Mouse (Mus musculus) neural tube, embryonic 15.5 days (tissue): ENCODE results near the gene Diexf. TPM values are rescaled to one million over a fixed set of nuclear protein-coding genes. Genes with fewer than 3 reads are reported as not detected.

ENCODE experiments used
- ATAC-seq: fragments of 200-750 bp; cut with Nextera tagmentation; 2 replicates; pipeline ENCODE4 v1.8.0; 2017; ENCODE audit warnings: mild to moderate bottlenecking, moderate TSS enrichment, moderate library complexity; ENCODE audit not compliant: low FRiP score
- H3K27ac ChIP-seq: fragments of 300-500 bp; sonication (generic); replicated peaks from 2 replicates; pipeline ENCODE4 v1.5.1; 2015; ENCODE audit warnings: mild to moderate bottlenecking, inconsistent platforms
- H3K27me3 ChIP-seq: fragments of 300-500 bp; sonication (generic); replicated peaks from 2 replicates; pipeline ENCODE4 v1.6.1; 2015; ENCODE audit warnings: inconsistent platforms
- H3K36me3 ChIP-seq: fragments of 300-500 bp; sonication (generic); 2 replicates; pipeline ENCODE4 v1.6.1; 2015; ENCODE audit warnings: inconsistent platforms
- H3K4me1 ChIP-seq: fragments of 300-500 bp; sonication (generic); 2 replicates; pipeline ENCODE4 v1.6.1; 2015; ENCODE audit warnings: inconsistent platforms
- H3K4me2 ChIP-seq: fragments of 300-500 bp; sonication (generic); 2 replicates; pipeline ENCODE4 v1.6.1; 2015; ENCODE audit warnings: inconsistent platforms, mild to moderate bottlenecking, moderate library complexity
- H3K4me3 ChIP-seq: fragments of 300-500 bp; sonication (generic); replicated peaks from 2 replicates; pipeline ENCODE4 v1.5.1; 2015; ENCODE audit warnings: mild to moderate bottlenecking, inconsistent platforms
- H3K9ac ChIP-seq: fragments of 300-500 bp; sonication (generic); replicated peaks from 2 replicates; pipeline ENCODE4 v1.6.1; 2015; ENCODE audit warnings: mild to moderate bottlenecking, inconsistent platforms
- H3K9me3 ChIP-seq: fragments of 300-500 bp; sonication (generic); replicated peaks from 2 replicates; pipeline ENCODE4 v1.6.1; 2016; ENCODE audit warnings: inconsistent platforms
- WGBS: fragments of 180-500 bp; shearing (Covaris S2); methylation state at CpG from one replicate; pipeline ENCODE4 v1.1.7; 2015; ENCODE audit warnings: mixed read lengths; 5-methylcytosine and 5-hydroxymethylcytosine counted together
- polyA plus RNA-seq: library from polyadenylated mRNA; unstranded; fragments of >200 nt; fragmentation: Nextera tagmentation; extraction: Ambion mirVana; gene quantifications from 2 replicates; pipeline ENCODE4 v1.2.1, GENCODE M21; 2015

Gene Diexf
- polyA plus RNA-seq, 1 experiment from 2014 or later = 7.8 TPM

DNA sequence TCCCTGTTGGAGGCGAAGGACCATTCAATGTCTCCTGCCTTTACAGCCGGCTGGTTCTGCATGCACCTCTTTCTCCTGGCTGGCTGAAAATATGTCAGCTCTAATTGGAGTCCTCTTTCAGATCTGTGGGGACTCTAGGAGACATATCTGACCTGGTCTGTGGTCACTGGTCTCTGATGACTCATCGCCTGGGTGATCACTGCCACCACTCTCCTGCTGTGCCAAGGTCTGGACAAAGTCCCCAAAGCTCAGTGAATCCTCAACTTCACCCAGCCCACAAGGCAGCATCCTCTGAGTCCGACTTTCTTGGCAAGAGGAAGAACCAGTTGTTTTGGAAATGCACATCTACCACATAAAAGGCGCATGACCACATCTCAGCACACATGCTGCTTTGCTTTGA lies 27.5 kb downstream of the Diexf start:
- Histone ChIP-seq H3K27me3 (no peaks in the 10 kb centered on the region), H3K4me2 (no peak overlapping the region), H3K9me3 (no peaks in the 10 kb centered on the region), H3K4me1 (no peaks in the 10 kb centered on the region), H3K4me3 (no peak overlapping the region), H3K9ac (no peak overlapping the region), H3K27ac (no peak overlapping the region), H3K36me3 (peaks cover 29% of the 10 kb centered on the region)
- 87% methylated on average over 5 of the region's 5 CpGs for WGBS
- no peak for ATAC-seq

DNA sequence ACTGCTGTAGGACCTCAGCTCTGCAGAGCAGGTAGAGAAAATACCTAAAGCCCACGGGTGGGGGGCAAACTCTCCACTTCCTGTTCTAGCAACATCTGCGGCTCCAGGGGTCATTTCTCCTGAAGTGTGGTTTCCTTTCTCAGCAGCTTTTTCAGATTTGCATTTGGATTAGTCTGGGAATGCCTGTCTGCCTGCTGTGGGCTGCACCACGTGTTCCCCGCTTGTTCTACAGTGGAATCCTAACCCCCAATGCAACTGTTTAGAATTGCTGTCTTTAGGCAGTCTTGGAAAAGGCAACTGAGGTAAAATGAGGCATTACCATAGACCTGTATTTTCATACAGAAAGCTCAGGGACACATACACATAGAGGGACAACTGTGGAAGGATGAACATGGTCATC lies 28.0 kb downstream of the Diexf start:
- H3K9me3 ChIP-seq = no peaks in the 10 kb centered on the region
- H3K36me3 ChIP-seq = peaks cover 24% of the 10 kb centered on the region
- no peak for ATAC-seq
- H3K4me2 ChIP-seq = no peak overlapping the region
- no peaks in the 10 kb centered on the region for H3K27me3 ChIP-seq
- H3K27ac ChIP-seq = no peak overlapping the region
- no peak overlapping the region for H3K4me3 ChIP-seq
- no peak overlapping the region for H3K9ac ChIP-seq
- no peaks in the 10 kb centered on the region for H3K4me1 ChIP-seq
- WGBS = 58% methylated on average over 4 of the region's 4 CpGs

DNA sequence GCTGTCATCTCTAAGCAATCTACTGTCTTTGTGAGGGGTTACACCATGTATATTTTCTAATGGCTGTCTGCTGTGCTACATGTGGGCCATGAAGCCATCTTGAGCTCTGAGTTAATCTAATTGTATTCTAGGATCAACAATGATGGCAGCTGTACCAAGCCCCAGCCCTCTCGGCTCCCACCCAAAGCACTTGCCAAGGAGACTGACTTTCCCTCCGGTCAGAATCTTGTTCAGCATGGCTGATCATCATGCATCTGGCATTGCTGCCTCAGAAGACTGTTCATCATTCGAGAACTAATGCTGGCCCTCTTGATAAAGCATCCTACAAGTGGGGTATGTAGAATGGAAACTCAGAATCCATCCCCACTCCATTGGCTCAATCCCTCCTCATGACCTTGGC lies 31.1 kb downstream of the Diexf start:
- Histone ChIP-seq H3K9me3 (no peaks in the 10 kb centered on the region), H3K4me2 (no peak overlapping the region), H3K9ac (no peak overlapping the region), H3K36me3 (no peaks in the 10 kb centered on the region; the same call in 1 of the 2 replicates), H3K27ac (no peak overlapping the region), H3K4me3 (no peak overlapping the region), H3K4me1 (no peaks in the 10 kb centered on the region), H3K27me3 (no peaks in the 10 kb centered on the region)
- no peak for ATAC-seq
- WGBS = 82% methylated on average over 3 of the region's 3 CpGs

DNA sequence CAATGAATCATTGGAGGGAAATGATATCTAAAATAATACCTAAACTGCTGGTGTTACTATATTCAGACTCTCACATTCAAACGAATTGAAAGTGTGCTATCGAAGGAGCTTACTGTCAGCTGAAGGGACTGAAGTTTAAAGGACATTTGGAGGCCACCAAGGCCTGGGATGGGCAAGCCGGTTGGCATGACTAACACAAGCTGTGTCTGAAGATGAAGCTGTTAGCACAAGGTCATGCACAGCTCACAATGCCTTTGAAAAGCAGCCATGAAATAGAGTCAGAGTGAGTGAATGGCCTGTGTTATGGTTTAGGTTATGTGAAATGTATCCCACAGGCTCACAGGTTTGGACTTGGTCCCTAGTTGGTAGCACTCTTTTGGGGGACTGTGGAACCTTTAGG lies 36.5 kb downstream of the Diexf start:
- Histone ChIP-seq H3K4me3 (no peak overlapping the region), H3K4me2 (no peak overlapping the region), H3K9ac (no peak overlapping the region), H3K27me3 (no peaks in the 10 kb centered on the region), H3K36me3 (no peaks in the 10 kb centered on the region), H3K9me3 (no peaks in the 10 kb centered on the region), H3K4me1 (peaks cover 18% of the 10 kb centered on the region), H3K27ac (no peak overlapping the region)
- ATAC-seq = no peak
- 89% methylated on average over 3 of the region's 3 CpGs for WGBS

DNA sequence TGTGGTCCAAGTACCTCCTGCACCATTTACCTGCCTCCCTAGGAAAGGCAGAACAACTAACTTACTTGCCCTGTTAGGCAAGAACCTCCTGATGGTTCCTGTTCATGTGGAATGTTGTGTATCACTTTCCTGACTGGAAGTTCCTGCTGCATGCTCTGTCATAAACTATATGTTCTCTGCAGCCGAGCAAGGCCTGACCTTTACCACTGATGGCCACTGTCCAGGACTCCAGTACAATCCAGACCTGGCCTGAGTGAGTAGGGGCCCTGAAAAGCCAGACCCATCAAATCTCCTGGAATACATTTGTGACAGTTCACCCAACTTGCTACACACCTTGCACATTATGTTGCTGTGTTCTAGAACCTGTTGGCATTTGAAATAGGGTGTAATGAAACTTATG lies 37.3 kb downstream of the Diexf start:
- no peak overlapping the region for H3K9ac ChIP-seq
- no peaks in the 10 kb centered on the region for H3K9me3 ChIP-seq
- H3K4me2 ChIP-seq = no peak overlapping the region
- ATAC-seq = no peak
- no peaks in the 10 kb centered on the region for H3K36me3 ChIP-seq
- 74% methylated on average over 1 of the region's 1 CpGs for WGBS
- no peaks in the 10 kb centered on the region for H3K27me3 ChIP-seq
- no peak overlapping the region for H3K27ac ChIP-seq
- H3K4me1 ChIP-seq = peaks cover 18% of the 10 kb centered on the region
- H3K4me3 ChIP-seq = no peak overlapping the region

DNA sequence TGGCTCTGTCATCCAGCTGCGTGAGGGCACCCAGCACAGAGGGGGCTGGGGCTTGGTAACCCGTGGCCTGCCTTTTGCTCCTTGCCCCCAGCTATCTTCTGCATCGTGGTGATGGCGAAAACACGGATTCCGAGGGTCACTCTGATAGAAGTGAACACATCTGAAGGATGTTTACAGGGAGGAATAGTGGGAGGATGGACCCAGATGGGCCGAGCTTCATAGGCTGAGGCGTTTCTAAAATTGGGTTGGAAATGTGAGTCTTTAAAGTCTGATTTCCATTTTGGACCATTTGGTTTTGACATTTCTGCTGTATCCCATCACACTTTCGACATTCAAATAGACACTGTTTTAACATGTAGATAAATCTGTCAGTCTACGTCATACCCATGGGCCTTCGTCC lies 39.2 kb downstream of the Diexf start:
- Histone ChIP-seq H3K36me3 (no peaks in the 10 kb centered on the region), H3K4me3 (no peak overlapping the region), H3K9me3 (no peaks in the 10 kb centered on the region), H3K9ac (no peak overlapping the region), H3K27ac (peak overlapping the region; percentile 49), H3K27me3 (no peaks in the 10 kb centered on the region), H3K4me1 (peaks cover 26% of the 10 kb centered on the region), H3K4me2 (no peak overlapping the region)
- WGBS = 85% methylated on average over 11 of the region's 11 CpGs
- ATAC-seq = no peak

DNA sequence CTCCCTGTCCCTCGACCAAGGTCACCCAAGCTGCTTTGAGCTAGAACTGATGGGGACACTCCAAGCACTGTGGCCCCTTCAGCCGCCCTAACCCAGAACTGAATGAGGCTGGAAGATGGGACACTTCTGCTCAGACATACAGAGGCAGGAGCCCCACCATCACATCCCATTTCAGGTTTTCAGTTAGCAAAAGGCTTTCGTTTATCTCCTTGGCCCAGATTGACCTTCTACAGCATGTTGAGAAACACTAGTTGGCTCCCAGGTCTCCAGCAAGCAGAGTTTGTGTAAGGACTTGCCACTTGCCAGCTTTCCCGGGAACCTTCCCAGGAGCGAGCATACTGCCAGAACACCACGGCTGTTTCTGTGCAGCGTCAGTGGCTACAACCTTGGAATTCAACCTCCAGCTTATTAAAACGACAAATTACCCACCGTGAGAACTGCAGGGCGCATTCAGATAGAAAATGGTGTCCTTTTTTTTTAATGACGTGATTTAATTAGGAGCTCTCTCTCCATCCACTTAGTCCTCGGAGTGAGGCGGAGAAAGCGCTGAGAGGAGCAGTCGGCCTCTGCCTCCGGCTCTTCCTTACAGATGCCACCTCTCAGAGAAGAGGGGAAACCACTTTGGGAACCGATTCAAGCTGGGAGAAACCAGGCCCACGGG lies 39.7 kb downstream of the Diexf start:
- peak overlapping the region; percentile 49 for H3K27ac ChIP-seq
- 52% methylated on average over 18 of the region's 18 CpGs for WGBS
- H3K4me3 ChIP-seq = no peak overlapping the region
- H3K9me3 ChIP-seq = no peaks in the 10 kb centered on the region
- H3K36me3 ChIP-seq = no peaks in the 10 kb centered on the region
- ATAC-seq = peak; percentile 59; the same call in 1 of the 2 replicates
- no peak overlapping the region for H3K9ac ChIP-seq
- peaks cover 26% of the 10 kb centered on the region for H3K4me1 ChIP-seq
- H3K4me2 ChIP-seq = no peak overlapping the region
- H3K27me3 ChIP-seq = no peaks in the 10 kb centered on the region

DNA sequence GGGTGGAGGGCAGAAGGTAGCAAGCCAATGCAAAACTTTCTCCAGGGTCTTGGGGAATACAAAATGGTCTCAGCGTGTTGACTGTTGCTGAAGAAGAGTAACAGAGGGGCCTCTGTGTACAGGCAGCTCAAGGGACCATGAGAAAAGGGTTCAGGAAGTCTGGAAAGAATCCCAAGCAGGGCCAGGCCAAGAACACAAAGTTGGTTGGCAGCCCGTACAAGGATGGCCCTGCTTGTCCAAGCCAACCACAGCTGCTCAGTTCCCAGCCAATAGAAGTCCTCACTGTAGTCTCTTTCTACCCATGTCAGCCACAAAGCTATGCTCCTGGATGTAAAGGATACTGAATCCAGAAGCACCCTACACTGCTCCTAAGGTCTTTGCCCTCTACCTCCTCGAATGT lies 40.4 kb downstream of the Diexf start:
- peaks cover 26% of the 10 kb centered on the region for H3K4me1 ChIP-seq
- H3K36me3 ChIP-seq = no peaks in the 10 kb centered on the region
- no peak overlapping the region for H3K27ac ChIP-seq
- H3K27me3 ChIP-seq = no peaks in the 10 kb centered on the region
- 82% methylated on average over 3 of the region's 3 CpGs for WGBS
- H3K4me3 ChIP-seq = no peak overlapping the region
- H3K9me3 ChIP-seq = no peaks in the 10 kb centered on the region
- no peak overlapping the region for H3K9ac ChIP-seq
- ATAC-seq = no peak
- H3K4me2 ChIP-seq = no peak overlapping the region

DNA sequence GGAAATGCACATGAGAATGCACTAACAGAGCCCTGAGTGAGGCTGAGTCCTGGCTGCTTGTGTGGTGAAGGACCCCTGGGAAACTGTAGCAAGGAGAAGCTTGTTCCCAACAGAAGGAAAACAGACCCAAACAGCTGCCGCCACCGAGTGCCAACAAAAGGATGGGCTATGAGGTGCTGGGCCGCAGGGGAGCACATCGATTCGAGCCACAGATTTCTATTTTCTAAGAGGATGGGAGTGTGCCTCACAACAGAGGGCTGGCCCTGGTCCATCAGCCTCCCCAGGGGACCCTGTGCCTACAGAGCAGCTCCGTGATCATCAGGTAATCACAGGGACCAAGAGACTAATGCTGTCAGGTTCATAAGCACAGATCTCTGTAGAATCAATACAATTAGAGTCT lies 40.9 kb downstream of the Diexf start:
- peaks cover 26% of the 10 kb centered on the region for H3K4me1 ChIP-seq
- H3K9ac ChIP-seq = no peak overlapping the region
- no peak for ATAC-seq
- no peaks in the 10 kb centered on the region for H3K27me3 ChIP-seq
- 75% methylated on average over 6 of the region's 6 CpGs for WGBS
- no peak overlapping the region for H3K4me3 ChIP-seq
- H3K27ac ChIP-seq = 0 out of 2 replicates have a peak overlapping the region, but pooled peaks have one; percentile 5
- no peak overlapping the region for H3K4me2 ChIP-seq
- no peaks in the 10 kb centered on the region for H3K9me3 ChIP-seq
- H3K36me3 ChIP-seq = no peaks in the 10 kb centered on the region

DNA sequence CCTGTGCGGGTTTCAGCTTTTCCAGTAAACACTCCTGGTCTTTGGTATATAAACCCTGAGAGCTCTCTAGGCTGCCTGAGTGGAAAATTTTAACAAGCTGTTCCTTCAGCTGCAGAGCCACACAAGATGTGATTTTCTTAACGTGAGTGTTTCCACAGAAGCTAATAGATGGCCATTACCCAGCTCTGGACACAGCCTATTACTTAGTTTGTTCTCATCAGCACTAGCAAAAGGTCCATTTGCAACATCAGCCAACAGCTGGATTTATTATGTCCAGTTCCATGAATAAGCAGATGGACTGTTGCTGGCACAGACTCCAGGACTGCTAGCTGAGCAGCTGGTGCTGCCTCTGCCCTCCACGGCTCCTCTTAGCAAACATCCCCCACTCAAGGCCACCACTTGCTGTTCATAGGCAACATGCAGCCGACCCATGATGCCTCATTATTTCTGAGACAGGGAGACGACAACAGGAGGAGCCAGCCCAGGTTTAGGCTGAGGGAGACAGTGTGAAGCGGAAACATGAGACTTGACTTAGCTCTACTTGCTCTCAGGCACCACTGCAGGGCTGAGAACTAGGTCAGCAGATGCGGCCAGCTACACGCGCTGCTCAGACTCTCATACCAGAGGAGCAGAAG lies 43.1 kb downstream of the Diexf start:
- ATAC-seq = no peak

DNA sequence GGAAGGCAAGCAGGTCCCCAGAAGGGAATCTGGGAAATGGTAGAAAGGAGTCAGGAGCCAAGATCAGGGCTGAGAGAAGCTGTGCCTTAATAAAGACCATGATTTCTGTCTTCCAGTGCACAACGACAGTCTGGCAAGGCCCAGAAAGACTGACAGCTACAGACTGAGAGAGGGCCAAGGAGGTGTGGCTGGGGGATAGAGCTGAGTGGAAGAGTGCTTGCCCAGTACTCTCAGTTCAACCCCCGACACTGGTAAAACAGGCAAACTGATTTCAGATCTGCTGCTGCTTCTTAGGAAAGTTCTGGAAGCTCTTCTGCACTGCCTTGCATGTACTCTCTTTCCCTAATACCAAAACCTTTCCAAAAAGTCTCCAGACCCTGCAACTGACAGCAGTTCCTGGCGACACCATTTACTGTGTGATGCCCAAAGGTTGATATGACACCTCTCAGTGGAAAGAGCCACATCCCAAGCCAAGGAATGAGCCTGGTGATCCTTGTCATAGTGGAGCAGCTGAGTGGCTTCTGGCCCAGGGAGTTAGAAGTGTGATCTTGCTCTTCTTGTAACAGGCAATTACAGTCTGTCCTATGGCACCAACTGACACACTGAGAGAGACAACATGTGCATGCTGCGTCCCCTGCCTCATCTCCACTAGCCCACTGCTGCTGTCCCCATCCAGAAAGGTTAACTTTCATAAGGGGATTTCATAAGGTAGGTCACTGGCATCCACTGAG lies 43.8 kb downstream of the Diexf start:
- WGBS = 72% methylated on average over 4 of the region's 4 CpGs
- ATAC-seq = no peak

More for the DNA sequence above, 43.1 kb downstream of the Diexf start:
- Histone ChIP-seq H3K9me3 (no peaks in the 10 kb centered on the region), H3K27me3 (no peaks in the 10 kb centered on the region), H3K4me1 (peaks cover 39% of the 10 kb centered on the region), H3K36me3 (no peaks in the 10 kb centered on the region), H3K27ac (peak overlapping the region; percentile 30), H3K9ac (no peak overlapping the region), H3K4me3 (no peak overlapping the region), H3K4me2 (no peak overlapping the region)
- WGBS = 62% methylated on average over 9 of the region's 9 CpGs

DNA sequence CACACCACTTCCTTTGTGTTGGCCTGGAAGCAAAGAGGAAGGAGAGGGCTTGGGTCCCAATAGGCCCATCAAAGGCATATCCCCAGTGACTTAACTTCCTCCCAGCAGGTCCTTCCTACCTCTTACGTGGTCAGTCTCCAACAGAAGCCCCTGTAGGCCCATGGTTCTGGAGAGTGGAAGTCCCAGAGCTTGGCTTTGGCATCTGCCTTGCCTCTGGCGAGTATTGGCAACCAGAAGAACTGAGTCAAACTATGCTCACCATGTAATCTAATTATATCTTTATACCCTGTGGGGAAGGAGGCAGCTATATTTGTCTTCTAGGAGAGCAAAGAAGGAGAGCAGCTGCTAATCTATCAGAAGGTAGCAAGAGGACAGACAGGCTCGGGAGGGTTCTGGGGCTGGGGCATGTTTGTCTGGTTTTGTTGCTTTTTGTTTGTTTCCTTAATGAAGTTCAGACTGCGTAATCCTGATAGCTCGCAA lies 44.5 kb downstream of the Diexf start:
- Histone ChIP-seq H3K4me1 (peaks cover 42% of the 10 kb centered on the region), H3K27me3 (no peaks in the 10 kb centered on the region), H3K9me3 (no peaks in the 10 kb centered on the region), H3K4me3 (no peak overlapping the region), H3K9ac (no peak overlapping the region), H3K36me3 (no peaks in the 10 kb centered on the region), H3K4me2 (no peak overlapping the region), H3K27ac (no peak overlapping the region; the same call in 1 of the 2 replicates)
- 74% methylated on average over 5 of the region's 5 CpGs for WGBS
- no peak for ATAC-seq

More for the DNA sequence above, 43.8 kb downstream of the Diexf start:
- Histone ChIP-seq H3K9ac (no peak overlapping the region), H3K27me3 (no peaks in the 10 kb centered on the region), H3K4me2 (no peak overlapping the region), H3K36me3 (no peaks in the 10 kb centered on the region), H3K4me3 (no peak overlapping the region), H3K27ac (peak overlapping the region; percentile 25), H3K4me1 (peaks cover 46% of the 10 kb centered on the region), H3K9me3 (no peaks in the 10 kb centered on the region)
